Mouse (Mus musculus): ENCODE results near the gene Cyp2t4.
A peak's percentile ranks its signal among the peaks of the same experiment; 100 is the strongest.

Cyp2t4 gene

DNA sequence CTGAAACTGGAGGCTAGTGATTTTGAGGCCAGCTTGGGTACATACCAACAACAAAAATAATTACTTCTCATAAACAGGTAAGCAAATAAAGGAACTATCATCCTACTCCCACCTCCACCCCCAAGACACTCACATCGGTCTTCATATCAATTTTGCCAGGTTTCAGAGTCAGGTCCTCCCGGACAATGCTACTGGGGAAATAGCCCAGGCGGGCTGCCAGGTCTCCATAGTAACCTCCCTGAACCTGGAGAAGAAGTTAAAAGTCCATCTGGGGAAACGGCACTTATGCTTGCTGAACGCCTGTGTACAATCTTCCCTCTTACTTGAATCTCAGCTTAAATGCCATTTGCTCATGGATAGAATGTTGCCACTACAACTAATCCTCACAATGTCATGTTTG is 26.5 kb downstream of the Cyp2t4 start:
- ATAC-seq (ENCODE audit: insufficient number of reproducible peaks, low FRiP score, low TSS enrichment): no peak

DNA sequence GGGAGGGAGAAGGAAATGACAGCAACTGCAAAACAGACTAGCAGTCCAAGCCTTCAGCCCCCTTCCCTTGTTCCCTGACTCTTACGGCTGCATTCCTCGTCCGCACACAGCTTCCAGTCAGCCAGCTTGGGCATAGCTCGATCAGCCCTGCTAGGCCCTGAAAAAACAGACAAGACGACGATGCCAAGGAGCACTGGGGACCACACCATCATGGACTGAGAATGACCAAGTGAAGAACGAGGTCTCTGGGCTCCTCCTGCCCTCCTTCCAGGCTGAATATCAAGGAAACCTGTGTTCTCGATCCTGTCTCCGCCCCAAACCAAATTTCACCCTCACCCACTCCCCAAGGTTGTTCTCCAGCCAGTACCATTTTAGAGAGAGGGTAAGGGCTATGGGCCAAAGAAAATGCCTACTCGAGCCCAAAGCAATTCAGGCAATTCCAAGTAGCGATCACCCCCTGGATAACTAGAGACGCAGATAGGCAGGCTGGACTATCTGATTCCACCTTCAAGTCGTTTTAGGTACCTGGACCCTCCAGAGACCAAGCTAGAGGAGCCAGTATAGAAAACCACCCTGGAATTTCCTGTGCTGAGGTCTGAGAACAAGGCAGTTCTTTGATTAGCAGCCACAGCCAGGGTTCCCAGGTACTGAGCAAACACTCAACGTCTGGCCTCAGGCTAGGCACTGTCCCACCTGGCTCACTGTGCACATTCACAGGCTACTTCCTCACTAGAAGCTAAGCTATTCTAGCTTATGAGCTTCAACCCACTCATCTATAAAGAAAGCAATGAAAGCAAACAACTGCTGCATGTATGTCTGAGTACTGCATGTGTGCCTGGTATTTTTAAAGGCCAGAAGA is 27.6 kb downstream of the Cyp2t4 start, which contains the start of the genes Gm21983 and Mia:
TSS of gene Gm21983 (minus strand) at position 250 of the 859 bp plus-strand sequence.
TSS of gene Mia (minus strand) at position 321 of the 859 bp plus-strand sequence.
- no peak for ATAC-seq (ENCODE audit: insufficient number of reproducible peaks, low FRiP score, low TSS enrichment)

DNA sequence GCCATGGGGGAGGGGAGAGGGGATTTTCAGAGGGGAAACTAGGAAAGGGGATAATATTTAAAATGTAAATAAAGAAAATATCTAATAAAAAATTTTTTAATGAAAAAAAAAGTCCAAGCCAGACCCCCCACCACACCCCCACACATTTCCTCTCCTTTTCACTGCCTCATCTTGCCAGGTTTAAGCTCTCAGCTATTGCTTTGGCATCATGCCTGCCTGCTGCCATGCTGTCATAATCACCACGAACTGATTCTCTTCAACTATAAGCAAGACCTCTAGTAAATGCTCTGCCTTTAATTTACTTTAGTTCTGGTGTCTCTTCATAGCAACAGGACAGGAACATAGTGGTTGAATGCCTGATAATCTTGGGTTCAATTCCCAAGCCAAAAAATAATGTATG is 29.0 kb downstream of the Cyp2t4 start:
- no peak for ATAC-seq (ENCODE audit: insufficient number of reproducible peaks, low FRiP score, low TSS enrichment)

DNA sequence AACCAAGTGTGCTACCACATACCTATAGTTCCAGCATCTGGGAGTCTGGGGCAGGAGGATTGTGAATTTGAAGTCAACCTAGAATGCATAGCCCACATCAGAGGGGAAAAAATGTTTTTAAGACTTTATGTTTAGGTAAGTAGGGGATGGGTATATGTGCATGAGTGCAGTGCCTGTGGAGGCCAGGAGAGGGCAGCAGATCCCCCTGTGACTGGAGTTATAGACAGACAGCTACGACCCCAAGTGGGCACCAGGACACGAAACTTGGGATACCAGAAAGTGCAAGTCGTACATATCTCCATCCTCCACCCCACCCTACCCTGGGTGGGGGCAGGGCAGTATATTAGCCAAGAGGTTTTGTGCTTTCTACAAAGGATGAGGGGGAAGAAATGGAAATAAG is 31.4 kb downstream of the Cyp2t4 start:
- ATAC-seq (ENCODE audit: insufficient number of reproducible peaks, low FRiP score, low TSS enrichment): no peak

DNA sequence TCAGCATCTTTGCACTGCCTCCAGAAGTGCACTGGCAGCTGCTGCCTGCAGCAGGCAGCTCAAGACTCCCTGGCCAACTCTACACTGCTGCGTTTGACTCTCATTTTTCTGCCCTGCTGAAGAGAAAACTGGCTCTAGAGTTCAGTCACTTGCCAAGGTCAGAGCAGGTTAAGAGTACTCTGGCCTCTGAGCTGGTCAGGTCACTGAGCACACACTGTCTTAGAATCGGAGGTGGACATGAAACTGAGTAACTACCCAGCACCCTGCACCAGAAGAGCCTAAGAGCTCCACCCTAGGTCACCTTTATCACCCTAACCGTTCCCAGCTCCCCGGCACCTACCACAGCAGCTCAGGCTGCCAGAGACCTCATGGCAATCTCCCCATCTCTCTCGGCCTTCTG is 32.5 kb downstream of the Cyp2t4 start:
- ATAC-seq (ENCODE audit: insufficient number of reproducible peaks, low FRiP score, low TSS enrichment): no peak

DNA sequence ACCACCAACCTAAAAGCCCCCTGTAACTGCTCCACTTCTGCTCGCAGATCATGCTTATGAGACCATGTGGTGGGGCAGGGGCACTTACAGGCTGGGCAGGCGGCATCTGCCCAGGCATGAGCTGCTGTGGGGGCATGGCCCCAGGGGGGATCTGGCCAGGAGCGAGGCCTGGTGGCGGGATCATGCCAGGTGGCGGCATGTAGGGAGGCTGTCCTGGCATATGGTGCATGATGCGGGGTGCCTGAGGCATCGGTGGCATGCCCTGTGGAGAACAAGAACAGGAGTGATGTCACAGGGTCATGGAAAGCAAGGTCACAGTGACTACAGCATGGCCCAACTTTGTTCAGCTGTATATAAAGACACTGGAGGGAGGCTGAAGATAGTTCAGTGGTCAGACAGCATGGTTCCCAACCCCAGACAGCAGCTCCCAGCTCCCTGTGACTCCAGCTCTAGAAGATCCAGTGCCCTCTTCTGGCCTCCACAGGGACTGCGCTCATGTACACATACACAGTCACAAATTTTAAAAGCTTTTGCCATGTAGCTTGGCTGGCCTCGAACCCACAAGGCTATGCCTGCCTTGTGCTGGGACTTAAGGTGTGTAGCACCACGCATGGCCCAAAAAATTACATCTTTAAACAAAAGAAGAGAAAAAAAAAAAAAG is 35.9 kb downstream of the Cyp2t4 start:
- no peak for ATAC-seq (ENCODE audit: insufficient number of reproducible peaks, low FRiP score, low TSS enrichment)

DNA sequence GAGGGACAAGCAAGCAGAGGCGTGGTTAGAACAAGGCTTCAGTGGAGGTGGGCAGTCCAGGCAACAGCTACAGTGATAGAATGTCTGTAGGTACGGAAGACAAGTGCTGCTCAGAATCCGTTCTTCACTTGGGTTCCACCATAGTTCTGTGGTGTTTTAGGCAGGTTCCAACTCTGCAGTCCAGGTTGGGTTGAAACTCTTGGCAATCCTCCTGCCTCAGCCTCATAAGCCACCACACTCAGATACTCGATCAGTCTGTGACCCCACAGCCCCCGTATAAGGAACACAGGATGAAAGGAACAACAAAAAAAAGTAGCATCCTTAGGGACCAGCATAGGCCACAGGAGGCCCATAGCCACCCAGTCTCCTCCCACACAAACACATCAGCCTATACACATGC is 38.9 kb downstream of the Cyp2t4 start:
- no peak for ATAC-seq (ENCODE audit: insufficient number of reproducible peaks, low FRiP score, low TSS enrichment)

DNA sequence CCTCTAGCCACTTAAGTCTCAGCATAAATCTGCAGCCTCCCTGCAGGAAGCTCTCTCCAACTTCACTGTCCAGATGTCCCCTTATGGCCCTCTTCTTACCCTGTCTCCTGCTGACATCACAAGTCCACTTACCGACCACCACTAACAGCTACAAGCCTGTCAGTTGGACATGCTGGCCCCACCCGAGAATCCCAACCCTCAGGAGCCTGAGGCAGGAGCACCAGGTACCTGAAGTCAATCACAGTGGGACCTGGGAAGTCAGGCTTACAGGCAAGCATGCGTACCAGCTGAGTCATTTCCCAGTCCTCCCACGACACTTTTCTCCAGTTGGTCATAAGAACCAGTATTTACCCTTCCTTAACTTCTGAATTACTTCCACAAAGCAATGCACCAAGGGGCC is 40.2 kb downstream of the Cyp2t4 start:
- no peak for ATAC-seq (ENCODE audit: insufficient number of reproducible peaks, low FRiP score, low TSS enrichment)

DNA sequence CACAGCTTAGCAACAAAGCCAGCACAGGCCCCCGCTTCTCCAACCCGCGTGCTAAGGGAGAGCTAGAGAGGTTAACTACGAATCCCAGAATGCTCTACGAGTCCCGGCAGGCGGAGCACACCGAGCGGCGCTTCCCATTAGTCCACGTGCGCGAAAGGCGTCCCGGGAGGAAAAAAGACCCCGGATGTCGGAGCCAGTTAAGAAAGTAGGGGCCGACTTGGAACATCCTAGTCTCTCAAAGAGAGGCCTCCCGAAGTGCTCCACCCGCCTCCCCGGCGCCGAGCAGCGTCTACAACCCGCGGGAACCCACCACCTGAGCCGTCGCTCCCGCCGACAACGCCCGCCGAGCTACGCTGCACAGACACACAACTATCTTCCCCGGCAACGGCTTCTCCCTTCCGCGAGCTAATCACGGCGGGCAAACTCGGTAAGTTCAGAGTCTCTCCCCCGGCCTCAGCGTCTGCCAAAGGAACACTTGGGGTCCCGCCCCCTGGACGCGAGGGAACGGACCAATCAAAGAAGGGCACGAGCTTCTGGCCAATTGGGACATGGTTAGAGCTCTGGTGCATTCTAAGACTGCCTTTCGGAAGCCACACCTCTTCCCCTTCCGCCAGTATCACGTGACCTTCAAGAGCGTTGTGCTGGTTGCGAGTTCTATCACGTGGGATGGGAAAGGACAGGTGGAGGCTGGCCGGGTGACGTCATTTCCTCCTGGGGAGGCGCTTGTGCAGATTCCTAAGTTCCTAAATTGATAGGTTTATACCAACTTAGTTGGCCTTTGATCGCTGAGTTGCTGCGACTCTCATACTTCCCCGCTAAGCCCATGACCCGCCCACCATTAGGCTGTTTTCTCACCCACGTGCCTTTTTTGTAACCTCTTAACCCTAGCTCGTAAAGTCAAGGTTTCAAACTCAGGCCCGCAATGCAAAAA is 42.4 kb downstream of the Cyp2t4 start, which contains the start of the genes BC024978 and Snrpa:
TSS of gene BC024978 (plus strand) at position 101 of the 931 bp plus-strand sequence.
TSS of gene Snrpa (minus strand) at position 591 of the 931 bp plus-strand sequence.
- ATAC-seq (ENCODE audit: insufficient number of reproducible peaks, low FRiP score, low TSS enrichment): peak; percentile 96

DNA sequence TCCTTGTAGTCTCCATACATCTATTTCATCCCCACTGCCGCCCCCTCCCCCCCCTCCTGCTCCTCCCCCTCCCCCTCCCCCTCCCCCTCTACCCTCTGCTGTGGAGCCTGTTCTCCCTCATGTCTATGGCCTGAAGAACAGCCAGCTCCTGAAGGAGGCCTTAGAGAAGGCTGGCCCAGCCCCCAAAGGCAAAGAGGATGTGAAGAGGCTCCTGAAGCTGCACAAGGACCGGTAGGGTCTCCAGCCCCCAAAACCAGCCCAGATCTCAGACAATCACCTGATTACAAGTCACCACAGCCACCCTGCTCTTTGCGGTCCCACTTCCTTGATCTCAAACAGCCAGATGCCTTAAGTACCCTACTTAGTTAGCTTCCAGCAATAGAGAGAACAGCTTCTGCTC is 43.6 kb downstream of the Cyp2t4 start:
- no peak for ATAC-seq (ENCODE audit: insufficient number of reproducible peaks, low FRiP score, low TSS enrichment)

DNA sequence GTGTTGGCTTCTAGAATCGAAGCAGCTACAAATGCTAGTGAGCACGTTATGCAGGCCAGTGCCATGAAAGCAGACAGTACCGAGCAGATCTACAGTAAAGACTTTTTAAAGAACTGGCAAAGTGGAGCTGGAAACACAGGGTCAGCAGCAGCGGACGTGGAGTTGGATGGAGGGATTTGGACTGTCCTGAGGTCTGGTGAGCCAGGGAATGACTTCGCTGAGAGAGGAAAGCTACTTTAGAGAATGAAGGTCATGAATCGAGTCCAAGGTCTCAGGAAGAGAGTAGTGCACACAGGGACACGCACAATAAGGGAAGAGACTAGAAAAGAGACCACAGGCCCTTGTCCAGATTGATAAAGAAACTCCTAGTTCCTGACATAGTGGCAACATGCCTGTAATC is 44.1 kb downstream of the Cyp2t4 start:
- ATAC-seq (ENCODE audit: insufficient number of reproducible peaks, low FRiP score, low TSS enrichment): no peak

DNA sequence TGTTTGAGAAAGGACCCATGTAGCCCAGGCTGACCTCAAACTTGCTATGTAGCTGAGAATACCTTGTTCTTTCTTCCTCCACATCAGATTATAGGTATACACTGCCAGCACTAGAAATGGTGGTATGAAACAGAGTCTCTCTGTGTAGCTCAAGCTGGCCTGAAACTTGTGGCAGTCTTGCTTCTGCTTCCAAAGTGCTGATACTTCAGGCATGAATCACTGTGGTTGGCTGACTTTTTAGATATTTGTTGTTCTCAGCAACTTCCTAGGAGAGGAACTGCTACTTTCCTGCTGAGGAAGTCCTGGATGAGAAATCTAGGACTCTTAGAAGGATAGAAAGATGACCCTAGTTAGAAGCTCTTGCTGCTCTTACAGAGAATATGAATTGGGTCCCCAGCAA is 44.8 kb downstream of the Cyp2t4 start:
- ATAC-seq (ENCODE audit: insufficient number of reproducible peaks, low FRiP score, low TSS enrichment): no peak

DNA sequence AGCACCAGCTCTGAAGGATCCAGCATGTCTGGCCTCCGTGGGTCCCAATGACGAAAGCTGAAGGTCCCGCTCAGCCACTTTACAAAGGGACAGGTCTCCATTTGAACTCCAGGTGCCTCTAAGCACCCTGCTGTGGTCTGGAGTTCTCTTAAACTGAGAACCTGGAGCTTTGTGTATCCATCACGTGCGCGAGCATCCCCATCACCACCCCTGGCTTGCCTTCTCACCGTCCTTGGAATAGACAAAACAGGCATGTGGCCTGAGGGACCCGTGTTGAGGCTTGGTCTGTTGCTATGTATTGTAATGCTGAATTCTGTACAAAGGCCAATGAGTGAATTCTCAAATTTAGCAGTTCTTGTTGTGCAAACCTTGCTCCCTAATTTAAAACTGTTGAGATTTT is 45.3 kb downstream of the Cyp2t4 start:
- ATAC-seq (ENCODE audit: insufficient number of reproducible peaks, low FRiP score, low TSS enrichment): no peak

DNA sequence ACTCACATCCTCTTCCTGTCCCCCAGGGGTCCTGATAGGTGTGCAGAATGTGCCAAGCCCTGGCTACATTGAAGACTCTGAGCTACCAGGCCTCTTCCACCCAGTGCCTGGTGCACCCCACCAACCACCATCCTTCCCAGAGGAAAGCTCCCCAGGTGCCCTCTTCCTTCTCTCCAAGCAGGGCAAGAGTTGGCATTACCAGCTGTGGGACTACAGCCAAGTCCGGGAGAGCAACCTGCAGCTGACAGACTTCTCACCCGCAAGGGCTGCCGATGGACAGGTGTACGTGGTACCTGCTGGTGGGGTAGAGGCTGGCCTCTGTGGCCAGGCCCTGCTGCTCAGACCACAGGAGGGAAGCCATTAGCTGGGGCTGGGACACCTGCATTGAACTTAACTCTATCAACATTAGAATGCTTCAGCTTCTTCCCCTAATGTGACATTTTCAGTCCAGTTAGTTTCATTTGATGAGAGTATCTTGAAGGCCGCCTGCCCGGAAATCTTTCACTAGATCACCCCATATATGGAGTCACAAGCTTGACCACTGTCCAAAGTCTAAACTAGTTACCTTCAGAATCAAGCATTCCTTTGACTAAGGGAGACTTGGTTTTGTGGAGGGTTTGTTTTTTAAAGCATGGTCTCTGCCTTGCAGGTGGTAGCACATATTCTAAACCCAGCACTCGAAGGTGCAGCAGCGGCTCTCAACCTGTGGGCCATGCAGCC is 50.4 kb downstream of the Cyp2t4 start:
- ATAC-seq (ENCODE audit: insufficient number of reproducible peaks, low FRiP score, low TSS enrichment): 0 out of 2 replicates have a peak, but pooled peaks have one; percentile 20
